Mouse (Mus musculus): ENCODE data around the gene Lsm10. TPM values are rescaled to one million over a fixed set of nuclear protein-coding genes. Genes with fewer than 3 reads are reported as not detected.

The Lsm10 gene
- total RNA-seq (2014; rRNA removed) (25.1 and 54.7 TPM in 2 replicates), polyA plus RNA-seq (2015; fragmentation: Nextera tagmentation; extraction: Ambion mirVana) (42.8 and 42.9 TPM in 2 replicates)

DNA sequence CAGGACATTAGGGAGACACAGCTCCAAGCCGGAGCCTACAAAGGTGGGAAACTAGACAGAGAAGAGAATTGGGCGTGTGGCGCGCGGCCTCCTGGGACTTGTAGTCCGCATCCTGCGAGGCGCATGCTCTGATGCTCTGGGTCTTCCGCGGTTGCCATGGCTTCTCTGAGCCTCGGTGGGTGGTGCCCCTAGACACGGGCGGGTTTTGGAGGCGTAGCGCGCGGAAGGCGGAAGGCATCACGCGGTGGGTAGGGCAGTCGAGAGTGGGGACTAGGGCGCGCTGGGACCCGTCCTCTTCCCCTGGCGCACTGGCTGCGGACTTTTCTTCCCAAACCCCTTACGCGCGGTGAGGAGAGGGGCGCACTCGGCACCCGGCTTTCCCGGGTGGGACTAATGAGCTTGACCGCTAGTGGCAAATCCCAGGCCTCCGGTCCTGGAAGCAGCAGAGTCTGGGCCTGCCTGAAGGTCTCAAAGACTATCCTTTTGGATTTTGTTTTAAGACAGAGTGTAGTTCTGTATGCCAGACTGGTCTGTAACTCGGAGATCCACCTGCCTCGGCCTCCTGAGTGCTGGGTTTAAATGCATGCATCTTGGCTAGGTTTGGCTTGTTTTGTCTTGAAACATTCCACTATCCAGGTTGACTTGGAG is at the start of gene Lsm10:
Gene Lsm10 (plus strand): TSS at position 160 of the 648 bp plus-strand sequence.
- DNase-seq (ENCODE audit: low spot score): peak; percentile 97
- peak within 1 kb of the TSS; percentile 82 for H3K27ac ChIP-seq
- no peaks in the 10 kb centered on the region for H3K4me1 ChIP-seq (ENCODE audit: insufficient read depth, low read length)
- peak within 1 kb of the TSS; percentile 62 for H3K9ac ChIP-seq (replicated peaks; ENCODE audit: low read length)
- H3K36me3 ChIP-seq (ENCODE audit: insufficient read depth, low read length): no peaks in the 10 kb centered on the region; the same call in 1 of the 2 replicates
- H3K4me3 ChIP-seq (ENCODE audit: low read length): peak within 1 kb of the TSS; percentile 51
- ATAC-seq: peak; percentile 97
- no peaks in the 10 kb centered on the region for H3K27me3 ChIP-seq (ENCODE audit: insufficient read depth, low read length)
- WGBS: 3% methylated on average over 36 of the region's 37 CpGs
- no peak for TF ChIP-seq CTCF (IDR thresholded peaks at IDR 0.05; ENCODE audit: low read depth)
- H3K4me2 ChIP-seq (ENCODE audit: low read depth, low read length): peak within 1 kb of the TSS; percentile 68
- H3K9me3 ChIP-seq (ENCODE audit: low read length): no peaks in the 10 kb centered on the region

- DNase-seq (ENCODE audit: low spot score) (peak; percentile 96), ATAC-seq (peak; percentile 97)
- TF ChIP-seq CTCF (IDR thresholded peaks at IDR 0.05; ENCODE audit: low read depth): no peak
- Histone ChIP-seq H3K27me3 (ENCODE audit: insufficient read depth, low read length) (no peaks in the 10 kb centered on the region), H3K27ac (peak within 1 kb of the TSS; percentile 72), H3K4me2 (ENCODE audit: low read depth, low read length) (peak within 1 kb of the TSS; percentile 79), H3K9me3 (ENCODE audit: low read length) (no peaks in the 10 kb centered on the region), H3K4me3 (ENCODE audit: low read length) (peak within 1 kb of the TSS; percentile 64), H3K9ac (replicated peaks; ENCODE audit: low read length) (peak within 1 kb of the TSS; percentile 62), H3K4me1 (ENCODE audit: insufficient read depth, low read length) (peaks cover 9% of the 10 kb centered on the region), H3K36me3 (ENCODE audit: insufficient read depth, low read length) (peaks cover 6% of the 10 kb centered on the region; the same call in 1 of the 2 replicates)
- under 1% methylated on average over 56 of the region's 56 CpGs for WGBS
These were observed 49.4 kb upstream of the Lsm10 start, which contains the start of gene Mrps15 for GRCm38 (mm10) chr4:126046851-126047585. TSS of gene Mrps15 (plus strand) at chr4:126046925.

DNA sequence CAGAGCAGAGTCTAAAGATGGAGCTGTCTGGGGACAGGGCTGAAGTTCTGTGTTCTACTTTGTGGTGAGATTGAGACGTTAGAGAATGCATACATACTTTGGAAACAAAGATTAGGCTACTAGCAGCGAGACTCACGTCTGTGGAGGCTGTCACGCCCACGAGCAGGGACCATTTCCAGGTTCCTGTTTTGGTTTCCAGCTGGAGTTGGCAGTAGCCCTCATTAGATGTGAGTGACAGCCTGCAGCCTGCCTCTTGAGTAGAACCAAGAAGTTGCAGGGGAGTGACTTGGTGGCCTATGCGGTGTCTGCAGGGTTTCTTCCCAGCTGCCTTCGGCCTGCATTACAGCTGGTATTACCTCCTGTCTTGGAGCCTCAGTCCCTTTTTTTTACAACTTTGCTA is 44.8 kb upstream of the Lsm10 start:
- no peak overlapping the region for H3K4me2 ChIP-seq (ENCODE audit: low read depth, low read length)
- no peak overlapping the region for H3K27ac ChIP-seq
- no peaks in the 10 kb centered on the region for H3K27me3 ChIP-seq (ENCODE audit: insufficient read depth, low read length)
- TF ChIP-seq CTCF (IDR thresholded peaks at IDR 0.05; ENCODE audit: low read depth): no peak
- H3K4me3 ChIP-seq (ENCODE audit: low read length): no peak overlapping the region
- no peaks in the 10 kb centered on the region for H3K9me3 ChIP-seq (ENCODE audit: low read length)
- WGBS: 66% methylated on average over 7 of the region's 7 CpGs
- no peak for DNase-seq (ENCODE audit: low spot score)
- H3K9ac ChIP-seq (replicated peaks; ENCODE audit: low read length): no peak overlapping the region
- peaks cover 28% of the 10 kb centered on the region; the same call in 1 of the 2 replicates for H3K36me3 ChIP-seq (ENCODE audit: insufficient read depth, low read length)
- H3K4me1 ChIP-seq (ENCODE audit: insufficient read depth, low read length): peaks cover 9% of the 10 kb centered on the region
- ATAC-seq: no peak

DNA sequence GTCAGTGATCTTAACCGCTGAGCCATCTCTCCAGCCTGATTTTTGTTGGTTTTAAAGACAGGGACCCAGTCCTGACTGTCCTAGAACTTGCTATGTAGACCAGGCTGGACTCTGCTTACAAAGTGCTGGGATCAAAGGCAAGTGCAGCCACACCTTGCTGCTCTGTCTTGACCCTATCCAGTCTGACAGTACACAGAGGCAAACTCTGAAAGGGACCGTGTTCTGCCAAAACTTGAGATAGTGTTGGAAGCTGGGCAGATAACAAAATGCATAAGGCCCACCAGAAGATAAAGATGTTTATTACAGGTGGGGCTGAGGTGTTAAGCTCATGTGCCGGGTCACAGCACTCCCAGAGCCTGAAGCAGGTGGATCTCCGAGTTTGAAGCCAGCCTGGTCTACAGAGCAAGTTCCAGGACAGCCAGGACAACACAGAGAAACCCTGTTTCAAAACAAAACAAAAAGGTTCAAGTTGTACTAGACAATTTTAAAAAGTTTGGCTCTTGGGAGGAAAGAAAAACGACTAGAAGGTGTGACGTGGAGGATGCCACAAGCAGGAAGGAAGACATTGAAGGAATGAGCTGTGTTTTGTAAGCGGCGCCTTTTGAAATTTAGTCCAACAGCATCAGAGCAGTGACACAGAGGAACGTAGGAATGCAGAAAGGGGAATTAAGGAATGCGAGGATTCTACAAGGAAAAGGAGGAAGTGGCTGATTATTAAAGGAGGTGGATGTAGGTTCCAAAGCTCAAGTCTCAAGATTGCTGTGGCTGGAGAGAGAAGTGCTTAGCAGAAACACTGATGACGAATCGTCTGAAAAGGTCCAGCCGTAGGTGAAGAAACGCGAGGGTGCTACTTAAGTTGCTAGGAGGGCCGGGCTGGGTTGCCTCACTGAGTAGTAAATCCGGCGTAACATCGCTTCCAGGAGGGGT is 39.0 kb upstream of the Lsm10 start:
- ATAC-seq: no peak
- WGBS: 16% methylated on average over 19 of the region's 19 CpGs
- H3K9ac ChIP-seq (replicated peaks; ENCODE audit: low read length): peak overlapping the region; percentile 74

DNA sequence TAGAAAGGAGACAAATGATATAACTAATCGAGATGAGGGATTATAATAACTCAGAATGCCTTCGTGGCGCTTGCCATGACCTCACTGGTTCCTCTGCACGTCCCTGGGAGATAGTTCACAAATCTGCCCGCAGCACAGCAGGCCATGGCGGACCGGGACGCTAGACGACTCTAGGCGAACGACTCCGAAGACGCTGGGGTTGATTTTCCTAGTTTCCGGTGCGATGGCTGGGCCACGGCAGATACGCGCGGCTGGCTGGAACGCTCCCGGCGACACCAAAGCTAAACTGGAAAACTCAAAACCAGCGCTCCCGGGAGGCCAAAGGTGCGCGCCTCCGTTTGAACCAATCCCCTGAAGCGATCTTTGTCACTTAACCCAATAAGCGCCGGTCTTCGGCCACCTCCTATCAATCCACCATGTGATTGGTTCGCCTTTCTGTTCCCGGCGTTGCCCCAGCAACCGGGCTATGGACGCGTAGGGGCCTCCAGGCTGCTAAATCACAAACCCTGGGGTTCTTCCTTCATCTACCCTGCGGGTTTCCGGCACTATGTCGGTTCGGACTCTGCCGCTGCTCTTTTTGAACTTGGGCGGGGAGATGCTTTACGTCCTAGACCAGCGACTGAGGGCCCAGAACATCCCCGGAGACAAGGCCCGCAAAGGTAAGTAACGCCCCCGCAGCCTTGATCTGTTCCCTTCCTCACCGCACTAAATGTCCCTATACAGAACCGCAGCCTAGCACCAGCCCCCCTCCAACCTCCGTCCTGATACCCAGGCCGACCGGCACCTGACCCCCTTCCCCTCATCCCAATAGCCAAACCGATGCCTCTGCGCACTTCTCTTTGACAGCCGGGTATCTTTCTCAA is 38.1 kb upstream of the Lsm10 start, which contains the start of gene Oscp1:
Gene Oscp1 (plus strand): TSS at position 432 of the 863 bp plus-strand sequence.
- Histone ChIP-seq H3K27ac (peak within 1 kb of the TSS; percentile 76), H3K4me3 (ENCODE audit: low read length) (peak within 1 kb of the TSS; percentile 72), H3K4me1 (ENCODE audit: insufficient read depth, low read length) (no peaks in the 10 kb centered on the region), H3K9ac (replicated peaks; ENCODE audit: low read length) (peak within 1 kb of the TSS; percentile 74), H3K36me3 (ENCODE audit: insufficient read depth, low read length) (peaks cover 20% of the 10 kb centered on the region; the same call in 1 of the 2 replicates), H3K9me3 (ENCODE audit: low read length) (no peaks in the 10 kb centered on the region), H3K27me3 (ENCODE audit: insufficient read depth, low read length) (no peaks in the 10 kb centered on the region), H3K4me2 (ENCODE audit: low read depth, low read length) (peak within 1 kb of the TSS; percentile 91)
- ATAC-seq (peak; percentile 97), DNase-seq (ENCODE audit: low spot score) (peak; percentile 97)
- WGBS: under 1% methylated on average over 57 of the region's 57 CpGs
- TF ChIP-seq CTCF (IDR thresholded peaks at IDR 0.05; ENCODE audit: low read depth): no peak

More for the DNA sequence above, 39.0 kb upstream of the Lsm10 start:
- DNase-seq (ENCODE audit: low spot score): no peak
- Histone ChIP-seq H3K4me2 (ENCODE audit: low read depth, low read length) (peak overlapping the region; percentile 91), H3K4me1 (ENCODE audit: insufficient read depth, low read length) (no peaks in the 10 kb centered on the region), H3K9me3 (ENCODE audit: low read length) (no peaks in the 10 kb centered on the region), H3K27me3 (ENCODE audit: insufficient read depth, low read length) (no peaks in the 10 kb centered on the region), H3K36me3 (ENCODE audit: insufficient read depth, low read length) (peaks cover 21% of the 10 kb centered on the region; the same call in 1 of the 2 replicates), H3K27ac (no peak overlapping the region), H3K4me3 (ENCODE audit: low read length) (peak overlapping the region; percentile 72)
- TF ChIP-seq CTCF (IDR thresholded peaks at IDR 0.05; ENCODE audit: low read depth): no peak
